Mouse (Mus musculus): ENCODE results near the gene Mboat7. TPM values are rescaled to one million over a fixed set of nuclear protein-coding genes. Genes with fewer than 3 reads are reported as not detected.
A peak's percentile ranks its signal among the peaks of the same experiment; 100 is the strongest.
"Not testable (repeated sequence)": the region's sequence is repeated elsewhere in the genome, so short reads cannot be mapped to it uniquely, and the experiment has no call there.

Gene Mboat7
- total RNA-seq (2021), result 100 to 1,000 TPM; 165 to 167 TPM
- long read RNA-seq, experiment 1, transcript Mboat7-201 (8 exons, 2,878 nt), result major isoform, 87 of 139 reads
- long read RNA-seq, experiment 1, transcript Mboat7-206 (2 exons, 795 nt), result minor isoform, 32 of 139 reads
- long read RNA-seq, experiment 1, partial matches to known transcripts, result 6 of 139 reads
- long read RNA-seq, experiment 1, other reads (novel, unspliced or antisense), result 14 of 139 reads
- long read RNA-seq, experiment 2, transcript Mboat7-206 (2 exons, 795 nt), result minor isoform, 27 of 120 reads
- long read RNA-seq, experiment 2, transcript Mboat7-201 (8 exons, 2,878 nt), result major isoform, 56 of 120 reads
- long read RNA-seq, experiment 2, partial matches to known transcripts, result 8 of 120 reads
- long read RNA-seq, experiment 2, other reads (novel, unspliced or antisense), result 29 of 120 reads

GRCm38 (mm10) chr7:3692987-3693808, at the start of gene Mboat7:
Mboat7 (minus strand) TSS chr7:3693523.
- intact Hi-C loops (cut with DNase I), result loop anchor here (5.0 kb wide), 1 partner anchor 46 kb away; the partner anchor contains the start of gene Cnot3
- peak; percentile 99 to 100 for DNase-seq (ENCODE audit: low spot score in 2 of 2)

GRCm38 (mm10) chr7:3732675-3733074, 39.4 kb upstream of the Mboat7 start:
- intact Hi-C loops (cut with DNase I); DNase-seq (ENCODE audit: low spot score in 2 of 2): not testable (repeated sequence)

GRCm38 (mm10) chr7:3725459-3725858, 32.1 kb upstream of the Mboat7 start:
- DNase-seq (ENCODE audit: low spot score in 2 of 2); intact Hi-C loops (cut with DNase I): not testable (repeated sequence)

- DNase-seq (ENCODE audit: low spot score in 2 of 2); intact Hi-C loops (cut with DNase I): not testable (repeated sequence)
Observed at GRCm38 (mm10) chr7:3720268-3720667, 26.9 kb upstream of the Mboat7 start, which contains the start of gene Pirb. Pirb (minus strand) TSS chr7:3720391.

- DNase-seq (ENCODE audit: low spot score in 2 of 2), result no peak
- intact Hi-C loops (cut with DNase I), result no loop called here
Observed at GRCm38 (mm10) chr7:3715249-3715648, 21.9 kb upstream of the Mboat7 start.

GRCm38 (mm10) chr7:3712264-3712942, 19.1 kb upstream of the Mboat7 start:
- intact Hi-C loops (cut with DNase I), result no loop called here
- DNase-seq (ENCODE audit: low spot score in 2 of 2), result no peak

- DNase-seq (ENCODE audit: low spot score in 2 of 2), result no peak
- intact Hi-C loops (cut with DNase I), result loop anchor here (10.0 kb wide), 1 partner anchor 736 kb away; the partner anchor contains the start of gene Rdh13
Observed at GRCm38 (mm10) chr7:3709000-3709399, 15.7 kb upstream of the Mboat7 start.

GRCm38 (mm10) chr7:3708447-3708980, 15.2 kb upstream of the Mboat7 start:
- not testable (repeated sequence) for DNase-seq (ENCODE audit: low spot score in 2 of 2)
- intact Hi-C loops (cut with DNase I), result loop anchor here (10.0 kb wide), 1 partner anchor 736 kb away; the partner anchor contains the start of gene Rdh13

- intact Hi-C loops (cut with DNase I), result loop anchor here (10.0 kb wide), 1 partner anchor 737 kb away; the partner anchor contains the start of gene Rdh13
Observed at GRCm38 (mm10) chr7:3707568-3708413, 14.5 kb upstream of the Mboat7 start.

GRCm38 (mm10) chr7:3707027-3707426, 13.7 kb upstream of the Mboat7 start:
- intact Hi-C loops (cut with DNase I), result loop anchor here (10.0 kb wide), 1 partner anchor 738 kb away; the partner anchor contains the start of gene Rdh13
- DNase-seq (ENCODE audit: low spot score in 2 of 2), result no peak

More at GRCm38 (mm10) chr7:3707568-3708413, 14.5 kb upstream of the Mboat7 start:
- no peak for DNase-seq (ENCODE audit: low spot score in 2 of 2)

GRCm38 (mm10) chr7:3706343-3706934, 13.1 kb upstream of the Mboat7 start:
- intact Hi-C loops (cut with DNase I), result loop anchor here (10.0 kb wide), 1 partner anchor 738 kb away; the partner anchor contains the start of gene Rdh13

GRCm38 (mm10) chr7:3705911-3706310, 12.6 kb upstream of the Mboat7 start:
- no peak for DNase-seq (ENCODE audit: low spot score in 2 of 2)
- intact Hi-C loops (cut with DNase I), result loop anchor here (10.0 kb wide), 1 partner anchor 739 kb away; the partner anchor contains the start of gene Rdh13

More at GRCm38 (mm10) chr7:3706343-3706934, 13.1 kb upstream of the Mboat7 start:
- no peak for DNase-seq (ENCODE audit: low spot score in 2 of 2)

GRCm38 (mm10) chr7:3705461-3705860, 12.1 kb upstream of the Mboat7 start:
- intact Hi-C loops (cut with DNase I), result loop anchor here (10.0 kb wide), 1 partner anchor 739 kb away; the partner anchor contains the start of gene Rdh13

GRCm38 (mm10) chr7:3704475-3704874, 11.2 kb upstream of the Mboat7 start:
- intact Hi-C loops (cut with DNase I), result loop anchor here (10.0 kb wide), 1 partner anchor 740 kb away; the partner anchor contains the start of gene Rdh13
- DNase-seq (ENCODE audit: low spot score in 2 of 2), result no peak

More at GRCm38 (mm10) chr7:3705461-3705860, 12.1 kb upstream of the Mboat7 start:
- DNase-seq (ENCODE audit: low spot score in 2 of 2), result not testable (repeated sequence)

GRCm38 (mm10) chr7:3703879-3704441, 10.6 kb upstream of the Mboat7 start, which contains the start of gene Rps9:
Rps9 (plus strand) TSS chr7:3703993.
- intact Hi-C loops (cut with DNase I), result loop anchor here (10.0 kb wide), 1 partner anchor 741 kb away; the partner anchor contains the start of gene Rdh13
- DNase-seq (ENCODE audit: low spot score in 2 of 2), result peak; percentile 98 to 99

GRCm38 (mm10) chr7:3703148-3703878, 10.0 kb upstream of the Mboat7 start:
- intact Hi-C loops (cut with DNase I), result loop anchor here (10.0 kb wide), 1 partner anchor 741 kb away; the partner anchor contains the start of gene Rdh13
- no peak for DNase-seq (ENCODE audit: low spot score in 2 of 2)

Data from left cerebral cortex, postnatal 14 days (tissue).